In genomic region chr5:150457165-150457903, GRCm38 (mm10) we compare ENCODE assay signal across 9 mouse cellular contexts.
DNase-seq lines count a peak whose midpoint lies in the region; ATAC-seq and TF ChIP-seq lines count a peak whose summit lies in the region.
"Had no signal": no experiment of that assay in that cellular context is flagged by ENCODE, and none has a peak within 500 bp of the region (broad histone marks: within the 10 kb centered on the region; RNA-seq: fewer than 3 reads in every experiment).

No protein-coding gene starts in this region.

- no peak for ATAC-seq in limb, embryonic 11.5 days (ENCODE audit: insufficient number of reproducible peaks, low FRiP score, low TSS enrichment, low read depth)
- 0 out of 2 replicates have a peak, but pooled peaks have one; percentile 54 for ATAC-seq in stomach, embryonic 16.5 days (ENCODE audit: insufficient read depth, low FRiP score)

- H3K27me3 ChIP-seq in spleen, adult 2 months (ENCODE audit: control insufficient read depth, insufficient read depth, low read length), result no peaks in the 10 kb centered on the region
- H3K27me3 ChIP-seq in limb, embryonic 11.5 days (ENCODE audit: control insufficient read depth, insufficient read depth, low read length), result no peaks in the 10 kb centered on the region
- no peaks in the 10 kb centered on the region for H3K27me3 ChIP-seq in stomach, embryonic 16.5 days (ENCODE audit: control insufficient read depth, insufficient read depth, low read length)
- no peaks in the 10 kb centered on the region for H3K27me3 ChIP-seq in hindbrain, embryonic 10.5 days (ENCODE audit: insufficient read depth, poor library complexity, severe bottlenecking)

- 88% methylated on average over 17 of the region's 17 CpGs for WGBS in spleen, adult 2 months
- WGBS in limb, embryonic 11.5 days, result 86% methylated on average over 17 of the region's 17 CpGs
- WGBS in stomach, embryonic 16.5 days, result 58% methylated on average over 17 of the region's 17 CpGs
- 89% methylated on average over 17 of the region's 17 CpGs for WGBS in hindbrain, embryonic 10.5 days

- no peak for TF ChIP-seq POLR2A in spleen, adult 2 months (IDR thresholded peaks at IDR 0.05; ENCODE audit: low read depth, low read length)

- no peak for TF ChIP-seq CTCF in spleen, adult 2 months (IDR thresholded peaks at IDR 0.05; ENCODE audit: extremely low read depth, insufficient read depth, insufficient read length, insufficient replicate concordance)

- H3K9ac ChIP-seq in limb, embryonic 11.5 days (ENCODE audit: low read length), result no peak overlapping the region
- H3K9ac ChIP-seq in stomach, embryonic 16.5 days (ENCODE audit: low read length), result peak overlapping the region; percentile 12; the same call in 1 of the 2 replicates

- H3K4me2 ChIP-seq in limb, embryonic 11.5 days (ENCODE audit: low read depth, severe bottlenecking), result no peak overlapping the region
- H3K4me2 ChIP-seq in stomach, embryonic 16.5 days (ENCODE audit: low read depth, low read length), result peak overlapping the region; percentile 32

- intact Hi-C loops in heart, postnatal 14 days (cut with DNase I), result no loop called here

- no peak overlapping the region for H3K4me3 ChIP-seq in spleen, adult 2 months (ENCODE audit: extremely low read depth, insufficient read depth, insufficient read length)
- H3K4me3 ChIP-seq in limb, embryonic 11.5 days (ENCODE audit: low read depth, low read length), result no peak overlapping the region
- H3K4me3 ChIP-seq in stomach, embryonic 16.5 days (replicated peaks; ENCODE audit: low read length), result peak overlapping the region; percentile 13; the same call in 1 of the 2 replicates
- no peak overlapping the region for H3K4me3 ChIP-seq in hindbrain, embryonic 10.5 days

- H3K9me3 ChIP-seq in limb, embryonic 11.5 days (ENCODE audit: control insufficient read depth, low read length), result no peaks in the 10 kb centered on the region; the same call in 1 of the 2 replicates
- peaks cover 6% of the 10 kb centered on the region; the same call in 1 of the 2 replicates for H3K9me3 ChIP-seq in stomach, embryonic 16.5 days (replicated peaks; ENCODE audit: control insufficient read depth, low read length)
- peaks cover 24% of the 10 kb centered on the region; the same call in 1 of the 2 replicates for H3K9me3 ChIP-seq in hindbrain, embryonic 10.5 days

- H3K36me3 ChIP-seq in spleen, adult 2 months (ENCODE audit: control insufficient read depth, insufficient read depth, low read length), result peaks cover 19% of the 10 kb centered on the region
- H3K36me3 ChIP-seq in limb, embryonic 11.5 days (ENCODE audit: control insufficient read depth, insufficient read depth, low read length), result no peaks in the 10 kb centered on the region
- H3K36me3 ChIP-seq in stomach, embryonic 16.5 days (ENCODE audit: control insufficient read depth, insufficient read depth, low read length), result 0 out of 2 replicates have a peak, but pooled peaks cover 10% of the 10 kb centered on the region
- H3K36me3 ChIP-seq in hindbrain, embryonic 10.5 days, result peaks cover 31% of the 10 kb centered on the region

- DNase-seq in spleen, adult 2 months (ENCODE audit: low read depth in 1 of 2, low spot score in 2 of 2), result no peak
- DNase-seq in spleen, postnatal 36 days (ENCODE audit: low spot score in 2 of 2), result no peak
- peak; percentile 33 to 53 for DNase-seq in heart, postnatal 14 days
- DNase-seq in limb, embryonic 11.5 days (ENCODE audit: low spot score), result no peak
- DNase-seq in hindbrain, embryonic 10.5 days (ENCODE audit: low spot score), result no peak
- DNase-seq in c-Kit-positive CD71-positive TER-119-positive erythroid progenitor cells, embryonic 14.5 days (ENCODE audit: low spot score), result no peak
- DNase-seq: cerebellum, postnatal 14 days; layer of hippocampus, postnatal 36 days had no signal

- peak overlapping the region; percentile 54; the same call in 1 of the 2 replicates for H3K27ac ChIP-seq in spleen, adult 2 months (ENCODE audit: insufficient read depth, low read length)
- H3K27ac ChIP-seq in limb, embryonic 11.5 days (replicated peaks; ENCODE audit: low read depth, low read length), result 0 out of 2 replicates have a peak overlapping the region, but pooled peaks have one; percentile 10
- peak overlapping the region; percentile 69 for H3K27ac ChIP-seq in stomach, embryonic 16.5 days (ENCODE audit: low read length)
- H3K27ac ChIP-seq in hindbrain, embryonic 10.5 days, result no peak overlapping the region

- H3K4me1 ChIP-seq in spleen, adult 2 months (ENCODE audit: control insufficient read depth, insufficient read depth, insufficient read length), result no peaks in the 10 kb centered on the region
- no peaks in the 10 kb centered on the region for H3K4me1 ChIP-seq in limb, embryonic 11.5 days (ENCODE audit: control insufficient read depth, insufficient read depth, low read length)
- H3K4me1 ChIP-seq in stomach, embryonic 16.5 days (ENCODE audit: control insufficient read depth, insufficient read depth, low read length), result peaks cover 4% of the 10 kb centered on the region; the same call in 1 of the 2 replicates
- peaks cover 3% of the 10 kb centered on the region; the same call in 1 of the 2 replicates for H3K4me1 ChIP-seq in hindbrain, embryonic 10.5 days (replicated peaks)

Comparison
In these comparisons a context has a peak if more than half of its experiments do, and no peak if none do; other contexts are left out.
1. DNase-seq: peak in heart, postnatal 14 days (2 of 2); none in spleen, adult 2 months (0 of 2), spleen, postnatal 36 days (0 of 2), limb, embryonic 11.5 days (single experiment), hindbrain, embryonic 10.5 days (single experiment) and c-Kit-positive CD71-positive TER-119-positive erythroid progenitor cells, embryonic 14.5 days (single experiment).